Mouse (Mus musculus) C2C12 (cell line): ENCODE measurements around the gene Snrpf.

ENCODE experiments used
- CEBPB ChIP-seq: IDR thresholded peaks from one replicate; pipeline ENCODE4 v1.6.1; 2011; ENCODE audit warnings: low read depth, mild to moderate bottlenecking, control low read depth, moderate library complexity
- CTCF ChIP-seq: IDR thresholded peaks from one replicate; pipeline ENCODE4 v1.5.1; 2011; ENCODE audit not compliant: control insufficient read depth, insufficient read depth, insufficient read length
- MAX ChIP-seq: IDR thresholded peaks from one replicate; pipeline ENCODE4 v1.6.1; 2011; ENCODE audit warnings: mild to moderate bottlenecking, control low read depth
- MYOD1 ChIP-seq: IDR thresholded peaks from one replicate; pipeline ENCODE4 v1.6.1; 2011; ENCODE audit warnings: low read depth; ENCODE audit not compliant: control insufficient read depth, insufficient read length
- MYOG ChIP-seq: IDR thresholded peaks from one replicate; pipeline ENCODE4 v1.6.1; 2011; ENCODE audit not compliant: control insufficient read depth, insufficient read length; ENCODE audit errors: extremely low read depth
- USF1 ChIP-seq: IDR thresholded peaks from one replicate; pipeline ENCODE4 v1.6.1; 2011; ENCODE audit warnings: low read depth, mild to moderate bottlenecking, control low read depth, moderate library complexity

DNA sequence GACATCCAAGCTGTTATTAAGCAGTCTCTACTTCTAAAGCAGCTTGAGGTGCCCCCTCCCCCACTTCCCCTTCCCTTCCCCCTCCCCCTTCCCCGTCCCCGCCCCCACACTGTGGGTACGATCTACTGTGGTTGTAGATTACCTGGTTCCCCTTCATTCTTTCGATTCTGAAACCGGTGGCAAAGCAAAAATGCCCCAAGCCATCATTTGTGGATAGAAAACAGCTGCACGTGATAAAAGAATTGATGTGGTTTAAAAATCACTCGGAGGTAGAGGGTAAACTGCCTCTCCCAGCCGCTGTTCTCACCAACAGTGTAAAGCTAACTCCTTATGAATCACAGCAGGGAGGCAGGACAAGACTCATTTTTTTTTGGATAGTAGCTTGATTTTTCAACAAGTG lies 25.3 kb upstream of the Snrpf start:
- TF ChIP-seq CTCF (no peak), CEBPB (no peak), MYOG (no peak), USF1 (no peak), MYOD1 (no peak), MAX (no peak)
